Mouse (Mus musculus) right cerebral cortex, postnatal 25 days (tissue): Measurements from ENCODE around the gene Tmem100.
A peak's percentile ranks its signal among the peaks of the same experiment; 100 is the strongest.

Experiments
- DNase-seq: peaks from one replicate; pipeline ENCODE4 v3.0.0; 2022

The Tmem100 gene

DNA sequence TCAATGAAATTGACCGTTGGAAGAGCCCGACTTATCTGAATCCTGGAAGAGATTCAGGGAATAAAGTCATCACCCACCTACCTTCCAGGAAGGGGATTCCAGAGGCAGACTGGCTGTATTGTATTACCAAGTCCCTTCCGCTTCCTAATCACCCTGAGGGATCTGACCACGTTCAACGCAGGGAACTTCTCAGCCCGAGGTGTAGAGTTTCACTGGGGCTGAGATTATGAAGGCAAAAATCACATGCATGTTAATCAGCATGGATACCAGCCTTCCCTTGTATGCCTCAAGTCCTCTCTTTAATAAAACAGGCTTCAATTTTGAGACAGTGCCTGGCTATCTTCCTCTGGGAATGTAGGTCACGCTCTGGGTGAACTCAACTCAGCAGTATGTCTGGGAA, 14.9 kb upstream of the Tmem100 start:
- no peak for DNase-seq

DNA sequence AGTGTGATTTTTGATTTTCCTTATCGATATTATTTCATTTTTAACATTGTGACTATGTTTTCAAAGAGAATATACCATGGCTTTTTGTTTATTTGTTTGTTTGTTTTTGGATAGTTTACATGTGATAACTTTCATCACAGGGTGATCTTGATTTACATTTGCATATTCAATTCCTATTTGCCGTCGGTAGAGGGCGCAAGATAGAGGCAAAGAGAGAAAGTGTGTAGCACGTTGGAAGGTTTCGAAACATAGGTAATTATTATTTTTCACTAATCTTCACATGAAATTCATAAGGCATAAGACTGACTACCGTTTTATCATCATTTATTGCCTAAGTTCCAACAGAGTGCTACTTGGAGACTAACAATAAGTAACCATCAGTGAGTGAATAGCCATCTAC, 11.0 kb upstream of the Tmem100 start:
- no peak for DNase-seq

DNA sequence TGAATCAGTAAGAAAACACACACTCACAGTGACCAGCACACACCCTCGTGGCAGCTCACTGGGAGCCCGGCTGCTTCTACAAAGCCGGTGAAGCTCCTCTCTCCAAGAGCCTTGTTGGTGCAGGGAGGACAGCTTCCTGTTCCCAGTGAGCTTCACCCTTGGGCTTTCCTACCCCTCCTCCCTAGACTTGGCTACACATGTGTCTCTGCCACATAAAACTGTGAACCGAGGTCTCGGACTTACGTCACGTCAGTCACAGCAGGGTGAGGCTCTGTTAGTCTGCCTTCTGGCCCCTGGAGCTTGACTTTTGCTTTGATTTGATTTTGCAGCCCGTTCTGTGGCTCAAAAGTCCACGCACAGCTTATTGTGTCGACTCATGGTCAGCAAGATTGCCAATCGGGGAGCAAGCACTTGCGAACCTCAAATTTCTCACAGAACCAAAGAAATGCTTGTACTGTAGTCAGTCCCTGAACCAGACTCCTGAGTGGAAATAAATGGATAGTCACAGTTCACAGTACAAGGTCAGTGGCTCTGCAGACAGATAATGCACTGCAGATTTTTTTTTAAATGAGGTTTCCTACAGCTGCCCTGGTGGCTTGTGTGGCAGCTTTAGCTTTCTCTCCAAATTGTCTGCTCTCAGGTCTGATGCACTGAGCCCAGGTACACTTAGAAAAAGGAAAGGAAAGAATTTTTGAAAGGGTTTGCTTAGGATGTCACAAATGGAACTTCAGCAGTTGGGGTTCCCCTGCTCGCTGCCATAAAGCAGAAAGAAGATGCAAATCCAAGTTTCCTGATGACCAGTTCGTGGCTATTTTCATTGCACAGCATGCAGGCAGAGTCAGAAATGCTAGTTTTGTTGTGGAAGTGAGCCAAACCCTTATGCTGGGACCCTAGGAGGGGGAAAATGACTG, 4.0 kb upstream of the Tmem100 start:
- no peak for DNase-seq

DNA sequence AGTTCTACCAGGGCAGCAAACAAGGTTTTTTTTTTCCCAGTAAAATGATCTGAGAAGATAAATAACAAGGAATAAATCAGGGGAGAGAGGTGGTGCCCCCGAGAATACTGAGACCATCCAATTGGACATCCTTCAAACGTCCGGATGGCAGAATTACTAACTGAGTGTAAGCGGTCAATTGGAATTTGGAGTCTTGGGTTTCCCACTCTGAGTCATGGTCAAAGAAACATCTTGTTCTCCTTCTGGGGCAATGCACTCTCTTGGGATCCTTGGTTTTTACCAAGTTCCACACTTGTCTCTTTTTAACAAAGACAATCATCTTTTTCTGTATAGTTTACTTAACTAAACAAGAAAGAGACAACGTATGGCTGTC, 3.4 kb upstream of the Tmem100 start:
- no peak for DNase-seq

DNA sequence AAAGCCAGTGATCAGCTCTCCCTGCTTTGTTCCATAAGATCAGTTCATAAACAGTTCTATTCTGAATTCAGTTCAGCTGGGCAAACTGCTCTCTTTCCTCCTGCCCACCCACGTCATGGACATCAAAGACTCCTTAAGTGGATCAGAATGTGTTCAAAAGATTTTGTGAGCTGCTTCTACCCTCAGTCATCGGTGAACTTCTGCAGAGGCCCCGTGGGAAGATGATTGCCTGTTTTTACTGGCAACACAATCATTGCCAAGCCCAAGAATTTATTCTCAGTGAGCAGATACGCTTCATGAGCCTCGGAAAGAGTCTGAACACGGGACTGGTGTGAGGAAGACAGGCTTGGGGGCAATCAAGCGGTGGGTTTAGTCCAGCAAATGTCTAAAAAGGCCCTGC, 2.9 kb upstream of the Tmem100 start:
- no peak for DNase-seq

DNA sequence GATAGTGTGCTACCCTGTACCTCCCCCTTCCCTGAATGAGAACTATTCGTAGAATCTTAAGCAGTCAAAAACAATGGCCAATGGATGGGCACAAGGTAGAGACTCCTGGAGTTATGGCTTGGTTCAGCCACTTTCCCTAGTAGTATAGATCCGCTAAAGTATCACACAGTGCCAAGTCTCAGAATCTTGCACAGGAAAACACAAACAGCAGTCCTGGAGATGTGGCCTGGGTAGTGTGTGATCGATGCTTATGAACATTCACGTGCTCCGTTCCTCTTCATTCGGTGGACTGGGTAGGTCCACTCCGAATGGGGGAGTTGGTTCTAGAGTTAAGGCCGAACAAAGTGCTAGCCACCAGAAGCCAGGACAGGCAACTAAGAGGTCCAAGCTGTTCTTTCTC, 1.4 kb upstream of the Tmem100 start:
- no peak for DNase-seq

DNA sequence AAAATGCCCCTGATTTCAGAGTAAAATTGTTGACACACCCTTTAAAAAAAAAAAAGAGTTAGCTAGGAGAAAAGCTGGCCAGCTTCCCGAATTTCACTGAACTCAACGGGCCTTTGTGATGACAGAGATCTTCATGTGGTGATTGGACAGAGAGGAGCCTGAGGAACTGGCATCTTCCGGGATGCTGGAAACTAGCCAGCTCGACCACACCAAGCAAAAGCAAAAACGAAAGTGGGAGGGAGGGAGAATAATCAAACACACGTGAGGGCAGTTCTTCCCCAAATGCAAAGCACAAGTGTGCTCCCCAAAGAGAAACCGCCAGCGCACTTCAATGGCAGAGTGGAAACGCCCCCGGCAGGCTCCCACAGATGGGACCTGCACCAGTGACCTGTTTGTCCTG, 794 bp upstream of the Tmem100 start:
- no peak for DNase-seq

DNA sequence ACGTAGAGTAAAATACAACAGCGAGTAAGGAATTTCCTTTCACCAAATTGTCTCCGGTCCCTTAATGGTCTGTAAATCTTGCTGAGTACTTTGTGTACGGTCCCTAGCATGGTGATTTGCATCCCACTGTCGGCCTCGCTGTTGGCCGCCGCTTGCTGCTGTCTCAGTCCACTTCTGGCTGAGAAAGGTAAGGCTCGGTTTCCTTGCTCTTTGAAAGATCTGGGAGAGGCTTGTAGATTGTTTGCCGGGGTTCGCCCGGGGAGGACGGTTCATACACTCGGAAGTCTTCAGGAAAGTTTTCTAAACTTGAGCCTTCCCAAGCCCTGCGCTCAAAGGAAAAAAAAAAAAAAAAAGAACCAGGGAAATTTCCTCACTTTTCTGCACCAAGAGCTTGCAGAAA, 409 bp downstream of the Tmem100 start:
- DNase-seq = peak; percentile 28

DNA sequence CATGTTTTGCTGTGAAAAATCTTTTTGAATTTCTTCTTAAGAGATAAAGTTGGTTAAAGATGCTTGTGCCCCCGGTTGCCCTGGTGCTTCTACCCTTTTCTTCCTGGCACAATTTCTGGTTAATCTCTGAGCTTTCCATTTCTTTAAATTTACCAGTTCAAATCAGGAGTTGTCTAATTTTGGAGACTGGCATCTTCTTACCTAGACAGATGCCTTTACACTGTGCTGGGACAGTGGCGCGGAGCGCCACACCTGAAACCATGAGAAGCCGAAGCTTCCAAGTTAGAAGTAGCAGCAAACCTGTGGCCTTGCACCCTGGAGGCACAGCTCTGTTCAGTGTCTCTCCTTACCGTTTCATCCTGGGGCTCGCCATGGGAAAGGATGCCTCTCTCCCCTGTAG, 928 bp downstream of the Tmem100 start:
- DNase-seq = no peak

DNA sequence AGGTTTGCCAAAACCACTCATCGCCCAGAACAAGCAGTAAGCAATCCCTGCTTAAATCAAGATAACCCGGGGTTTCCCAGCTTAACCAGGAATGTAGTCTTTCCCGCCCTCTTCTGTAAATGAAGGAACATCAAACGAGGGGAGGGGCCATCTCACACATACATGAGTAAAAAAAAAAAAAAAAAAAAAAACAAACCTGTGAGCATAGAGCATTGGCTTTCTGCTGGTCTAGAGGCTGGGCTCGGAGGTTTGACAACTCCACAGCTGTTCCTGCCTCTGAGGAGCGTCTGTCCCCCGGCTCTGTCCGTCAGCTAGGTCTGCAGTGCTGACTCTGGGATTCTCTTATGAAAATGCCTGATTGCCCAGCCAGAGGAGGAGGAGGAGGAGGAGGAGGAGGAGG, 2.7 kb downstream of the Tmem100 start:
- no peak for DNase-seq

DNA sequence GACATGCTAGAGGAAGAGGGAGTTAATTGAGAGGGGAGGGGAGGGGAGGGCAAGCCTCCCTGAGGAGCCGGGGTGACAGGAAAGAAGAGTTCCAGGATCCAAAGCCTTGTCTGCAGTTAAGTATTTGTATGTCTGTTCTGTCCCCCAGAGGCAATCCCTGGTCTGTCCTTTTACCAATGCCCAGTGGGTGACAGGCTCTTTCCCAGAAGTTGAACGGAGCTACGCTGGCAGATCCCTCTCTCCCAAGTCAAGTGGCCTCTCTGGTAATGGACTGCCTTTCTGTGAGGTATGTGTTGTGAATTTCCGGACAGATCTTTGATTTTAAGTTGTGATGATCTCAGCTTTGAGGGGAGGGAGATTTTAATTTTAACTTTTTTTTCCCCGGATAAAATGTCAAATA, 3.3 kb downstream of the Tmem100 start:
- no peak for DNase-seq

DNA sequence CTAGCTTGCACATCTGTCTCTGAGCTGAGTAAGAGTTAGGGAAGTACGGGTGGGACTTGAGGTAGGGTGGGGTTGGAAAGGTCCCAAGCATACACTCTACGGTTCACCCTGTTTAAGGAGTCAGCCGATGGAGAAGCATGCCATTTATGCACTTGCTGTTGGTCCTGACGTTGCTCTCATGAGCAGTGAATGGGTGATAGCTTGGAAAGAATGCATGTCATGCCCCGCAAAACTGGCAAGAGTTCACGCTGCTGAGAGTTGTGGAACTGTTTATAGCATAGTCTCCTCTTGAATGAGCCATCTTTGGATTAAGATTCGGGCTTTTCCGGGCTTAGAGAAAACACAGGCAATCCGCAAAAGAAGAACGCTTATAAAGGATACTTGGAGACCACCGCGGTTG, 4.5 kb downstream of the Tmem100 start:
- DNase-seq = no peak

DNA sequence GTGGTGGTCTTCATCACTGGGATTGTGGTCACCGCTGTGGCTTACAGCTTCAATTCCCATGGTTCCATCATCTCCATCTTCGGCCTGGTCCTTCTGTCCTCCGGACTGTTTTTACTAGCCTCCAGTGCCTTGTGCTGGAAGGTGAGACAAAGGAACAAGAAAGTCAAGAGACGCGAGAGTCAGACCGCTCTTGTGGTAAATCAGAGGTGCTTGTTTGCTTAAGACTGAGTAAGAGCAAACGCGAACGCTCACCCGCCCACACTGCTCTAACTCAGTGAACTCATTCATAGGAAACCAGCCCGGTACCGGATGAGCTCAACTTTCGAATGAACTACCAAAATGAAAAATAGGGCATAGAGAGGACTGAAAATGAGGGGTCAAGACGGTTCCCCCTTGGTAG, 5.4 kb downstream of the Tmem100 start:
- no peak for DNase-seq

DNA sequence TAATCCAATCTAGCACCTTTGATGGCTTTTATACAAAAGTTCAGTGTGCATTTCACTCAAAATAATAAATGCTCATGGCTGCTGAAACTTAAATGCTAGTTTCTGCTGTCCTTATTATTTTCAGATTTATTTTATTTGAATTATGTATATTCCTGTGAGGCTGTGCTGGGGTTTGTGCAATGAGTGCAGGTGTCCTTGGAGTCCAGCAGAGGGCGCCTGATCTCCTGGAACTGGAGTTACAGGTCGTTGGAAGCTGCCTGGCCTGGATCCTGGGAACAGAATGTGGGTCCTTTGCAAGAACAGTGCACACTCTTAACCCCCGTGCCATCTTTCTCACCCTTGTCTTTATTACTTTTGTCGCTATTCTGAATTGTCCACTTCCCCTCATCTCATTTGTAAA, 6.3 kb downstream of the Tmem100 start:
- no peak for DNase-seq

DNA sequence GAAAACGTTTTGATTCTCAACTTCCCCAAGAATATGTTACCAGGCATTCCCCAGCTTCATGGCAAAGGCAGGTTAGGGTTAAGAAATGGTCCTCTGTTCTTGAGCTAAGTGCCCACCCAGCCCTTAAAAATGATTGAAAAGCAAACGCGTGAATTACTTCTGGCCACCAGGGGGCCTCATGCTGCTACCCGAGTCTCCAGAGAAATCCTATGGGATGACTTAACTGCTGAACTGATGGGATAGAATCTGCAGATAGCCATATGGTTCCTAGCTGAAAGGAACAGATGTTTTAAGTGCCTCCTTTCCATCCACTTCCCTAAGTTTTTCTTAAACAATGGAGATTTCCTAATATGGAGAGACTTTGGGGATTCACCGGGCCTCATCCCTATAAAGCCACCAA, 7.9 kb downstream of the Tmem100 start:
- no peak for DNase-seq

DNA sequence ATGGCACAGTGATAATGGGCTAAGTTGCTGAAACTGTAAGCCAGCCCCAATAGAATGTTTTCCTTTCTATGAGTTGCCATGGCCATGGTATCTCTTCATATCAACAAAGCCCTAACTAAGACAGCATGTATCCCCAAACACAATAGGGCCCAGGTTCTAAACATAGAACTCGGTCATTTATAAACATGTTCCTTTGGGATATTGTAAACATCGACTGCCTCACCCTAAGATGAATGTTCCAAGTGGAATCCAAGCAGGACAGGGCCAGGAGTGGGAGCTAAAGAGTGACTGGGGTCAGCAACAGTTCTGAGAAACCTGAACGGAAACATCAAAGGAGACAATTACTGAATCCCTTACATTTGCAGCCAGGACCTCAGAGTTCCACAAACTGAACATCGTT, 14.3 kb downstream of the Tmem100 start:
- DNase-seq = no peak

DNA sequence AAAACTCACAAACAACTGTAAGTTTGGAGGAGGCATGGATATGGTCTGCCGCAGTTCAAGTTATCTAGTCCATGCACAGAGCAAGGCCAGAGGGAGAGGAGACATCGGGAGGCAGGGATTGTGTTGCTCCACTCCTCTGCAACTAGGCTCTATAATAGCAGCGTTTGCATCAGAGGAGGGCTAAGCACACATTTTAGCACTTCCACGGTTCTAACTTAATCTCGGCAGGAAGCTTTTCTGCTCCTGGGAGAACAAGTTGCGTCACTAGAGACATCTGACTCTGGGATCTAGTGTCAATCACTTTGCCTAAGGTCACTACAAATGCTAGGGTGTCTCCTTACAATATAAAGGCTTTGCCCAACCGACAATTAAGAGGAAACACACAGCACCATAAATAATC, 16.1 kb downstream of the Tmem100 start:
- no peak for DNase-seq

DNA sequence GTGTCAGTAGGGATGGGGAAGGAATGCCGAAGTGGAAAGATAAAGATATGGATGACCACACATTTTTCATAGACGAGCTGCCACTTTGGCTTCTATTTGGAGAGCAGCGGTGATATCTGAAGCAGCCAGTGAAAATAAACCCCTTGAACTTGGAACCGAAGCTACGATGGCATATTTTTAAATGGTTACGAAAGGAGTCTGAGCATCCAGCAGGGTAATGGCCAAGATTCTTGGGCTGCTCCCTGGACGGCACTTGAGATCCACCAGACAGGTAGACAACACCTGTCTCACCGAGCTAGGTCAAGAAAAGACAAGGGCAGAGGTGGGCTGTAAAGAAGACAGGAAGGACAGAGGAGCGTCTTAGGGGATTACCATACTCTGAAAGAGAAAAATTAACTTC, 17.1 kb downstream of the Tmem100 start:
- DNase-seq = no peak

DNA sequence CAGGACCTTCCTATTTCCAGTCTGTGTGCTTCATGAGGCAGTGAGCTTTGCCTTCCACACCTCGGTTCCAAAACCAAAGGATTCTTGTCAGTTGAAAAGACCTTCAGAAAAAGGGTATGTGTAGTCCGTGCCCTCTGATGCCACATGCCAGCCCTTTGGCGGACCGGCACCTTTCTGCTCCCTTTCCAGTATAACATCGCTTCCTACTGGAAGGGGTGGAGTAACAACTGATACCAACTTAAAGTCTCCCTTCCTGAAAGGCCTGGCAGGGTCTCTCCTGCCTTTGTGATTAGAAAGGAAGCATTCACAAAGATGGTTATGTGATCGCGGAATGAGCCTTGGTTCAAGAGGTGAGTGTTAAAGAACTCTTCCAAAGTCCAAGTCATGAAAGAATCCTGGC, 19.9 kb downstream of the Tmem100 start:
- DNase-seq = no peak

DNA sequence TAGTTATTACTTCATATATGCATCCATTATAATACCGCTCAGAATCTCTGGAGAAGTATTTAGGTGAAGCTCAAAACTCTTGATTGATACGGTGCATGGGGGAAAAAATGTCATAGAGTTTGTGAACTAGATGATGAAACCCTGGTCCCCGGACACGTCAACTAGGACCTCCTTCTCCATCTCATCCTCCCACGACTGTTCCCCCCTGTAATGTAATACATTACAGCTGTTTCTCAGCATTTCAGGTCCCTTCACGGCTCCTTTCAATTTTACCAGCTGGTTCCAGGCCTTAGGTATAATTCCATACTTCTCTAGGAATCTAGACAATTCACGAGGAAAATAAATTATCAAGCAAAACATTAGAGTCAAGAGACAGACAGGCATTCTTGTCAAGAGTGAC, 22.6 kb downstream of the Tmem100 start:
- no peak for DNase-seq

DNA sequence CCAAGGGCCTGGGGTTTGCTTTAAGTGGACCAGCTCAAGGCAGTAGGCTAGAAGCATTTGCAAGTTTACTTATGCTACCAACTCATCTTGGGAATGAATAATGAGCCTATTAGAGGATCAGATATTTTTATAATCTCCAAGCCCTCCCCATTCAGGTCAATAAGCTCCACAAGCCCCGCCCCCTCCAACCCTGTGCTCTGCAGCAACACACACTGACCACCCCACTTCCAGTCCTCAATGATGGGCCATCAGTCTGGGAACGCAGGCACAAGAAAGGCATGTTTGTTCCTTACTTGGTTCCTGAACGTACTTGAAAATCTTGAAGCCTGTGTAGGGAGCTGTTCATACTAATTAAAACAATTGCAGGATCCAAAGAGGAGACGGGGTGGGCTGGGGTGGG, 23.7 kb downstream of the Tmem100 start:
- no peak for DNase-seq

DNA sequence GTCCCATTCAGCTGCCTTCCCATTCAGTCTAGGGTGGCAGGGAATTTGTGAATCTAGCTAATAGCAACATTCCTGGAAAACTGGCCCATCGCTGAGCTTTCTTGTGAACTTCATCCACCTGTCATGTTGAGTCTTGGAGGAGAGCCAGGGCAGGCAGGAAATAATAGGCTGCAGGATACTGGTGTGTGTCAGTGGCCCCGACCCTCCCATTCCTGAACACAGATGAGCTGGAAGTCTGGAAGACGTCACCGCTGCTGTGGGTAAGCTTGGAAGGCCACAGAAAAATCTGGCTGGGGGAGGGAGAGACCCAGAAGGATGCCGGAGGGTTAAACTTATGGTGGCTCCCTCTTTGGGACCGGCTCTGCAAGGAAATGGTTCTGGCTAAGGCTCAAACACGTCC, 24.3 kb downstream of the Tmem100 start:
- no peak for DNase-seq

DNA sequence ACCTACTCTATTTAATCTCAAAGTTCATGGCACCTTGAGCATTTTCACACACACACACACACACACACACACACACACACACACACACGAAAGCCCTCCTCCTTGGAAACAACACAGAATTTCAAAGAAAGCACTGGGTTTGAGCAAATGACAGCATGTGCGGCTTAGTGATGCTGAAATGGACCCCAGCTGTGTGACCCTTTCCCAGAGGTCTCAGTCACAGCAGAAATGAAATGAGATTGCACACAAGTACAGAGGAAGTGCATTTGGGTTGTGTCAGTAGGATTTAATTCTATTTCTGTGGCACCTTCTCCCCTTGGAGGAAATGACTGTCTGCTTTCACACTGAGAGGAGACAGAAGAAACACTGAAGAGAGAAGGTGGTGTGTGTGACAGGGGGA, 26.9 kb downstream of the Tmem100 start:
- DNase-seq = no peak

DNA sequence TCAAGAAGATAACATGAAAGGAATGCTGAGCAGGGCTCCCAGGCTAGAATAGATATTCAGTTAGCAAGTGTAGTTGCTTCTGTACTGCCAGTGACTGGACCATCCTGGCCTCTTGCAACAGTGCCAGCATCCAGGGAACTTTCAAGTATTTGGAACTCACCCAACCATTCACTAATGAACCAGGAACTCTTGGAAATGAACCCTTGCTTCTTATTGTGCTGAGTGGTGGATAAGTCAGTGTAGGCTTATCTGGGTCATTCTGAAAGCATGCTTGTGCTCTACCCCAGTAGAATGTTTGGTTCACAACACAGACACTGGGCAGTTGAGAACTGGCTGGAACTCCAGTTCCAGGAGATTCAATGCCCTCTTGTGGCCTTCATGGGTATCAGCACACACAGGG, 29.1 kb downstream of the Tmem100 start:
- no peak for DNase-seq

DNA sequence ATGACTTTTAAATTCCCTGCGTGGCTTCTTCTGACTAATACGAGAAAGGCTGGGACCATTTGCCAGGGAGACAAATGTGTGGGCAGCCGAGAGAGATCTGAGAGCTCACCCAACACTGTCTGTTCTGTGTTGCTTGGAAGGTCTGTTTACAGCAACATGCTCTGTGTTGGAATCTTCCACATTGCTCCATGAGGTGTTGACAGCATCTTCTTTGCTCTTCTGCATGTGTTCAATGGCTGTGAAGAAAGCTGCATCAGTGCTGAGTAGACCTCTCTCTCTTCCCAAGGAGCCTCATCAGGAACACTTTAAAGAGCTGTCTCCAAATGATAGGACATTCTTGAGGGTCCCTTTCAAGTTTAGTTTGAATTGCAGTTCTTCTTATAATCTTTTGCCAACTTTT, 32.5 kb downstream of the Tmem100 start:
- no peak for DNase-seq
